Mouse (Mus musculus) hindbrain, embryonic 11.5 days (tissue): ENCODE measurements around the gene Asphd1. TPM values are rescaled to one million over a fixed set of nuclear protein-coding genes. Genes with fewer than 3 reads are reported as not detected.
A peak's percentile ranks its signal among the peaks of the same experiment; 100 is the strongest.

ENCODE experiments used
- ATAC-seq: fragments of 200-750 bp; cut with Nextera tagmentation; 2 replicates; pipeline ENCODE4 v1.8.0; 2017; ENCODE audit warnings: mild to moderate bottlenecking, moderate TSS enrichment, moderate library complexity; ENCODE audit not compliant: low FRiP score
- DNase-seq: peaks from one replicate; pipeline ENCODE4 v3.0.0-alpha.2; 2015; ENCODE audit warnings: low spot score
- H3K27ac ChIP-seq: fragments of 300-500 bp; sonication (generic); 2 replicates; pipeline ENCODE4 v1.5.1; 2014; ENCODE audit warnings: mild to moderate bottlenecking, low read depth, low read length
- H3K27me3 ChIP-seq: fragments of 300-500 bp; sonication (generic); 2 replicates; pipeline ENCODE4 v1.6.1; 2014; ENCODE audit warnings: mild to moderate bottlenecking, low read length, moderate library complexity, mixed read lengths; ENCODE audit not compliant: control insufficient read depth, insufficient read depth
- H3K36me3 ChIP-seq: fragments of 300-500 bp; sonication (generic); 2 replicates; pipeline ENCODE4 v1.6.1; 2014; ENCODE audit warnings: mild to moderate bottlenecking, low read length, moderate library complexity, mixed read lengths; ENCODE audit not compliant: control insufficient read depth, insufficient read depth
- H3K4me1 ChIP-seq: fragments of 300-500 bp; sonication (generic); replicated peaks from 2 replicates; pipeline ENCODE4 v1.6.1; 2014; ENCODE audit warnings: low read length, mixed read lengths; ENCODE audit not compliant: control insufficient read depth, insufficient read depth
- H3K4me2 ChIP-seq: fragments of 300-500 bp; sonication (generic); replicated peaks from 2 replicates; pipeline ENCODE4 v1.6.1; 2014; ENCODE audit warnings: mild to moderate bottlenecking, low read depth, low read length
- H3K4me3 ChIP-seq: fragments of 300-500 bp; sonication (generic); 2 replicates; pipeline ENCODE4 v1.5.1; 2014; ENCODE audit warnings: low read depth, low read length
- H3K9ac ChIP-seq: fragments of 300-500 bp; sonication (generic); 2 replicates; pipeline ENCODE4 v1.6.1; 2014; ENCODE audit warnings: low read depth, low read length
- H3K9me3 ChIP-seq: fragments of 300-500 bp; sonication (generic); 2 replicates; pipeline ENCODE4 v1.6.1; 2016; ENCODE audit warnings: low read length; ENCODE audit not compliant: control insufficient read depth
- WGBS: fragments of 180-500 bp; shearing (Covaris S2); extraction: QIAGEN DNeasy Blood & Tissue Kit; methylation state at CpG from one replicate; pipeline ENCODE4 v1.1.7; 2014; 5-methylcytosine and 5-hydroxymethylcytosine counted together
- polyA plus RNA-seq: library from polyadenylated mRNA; unstranded; fragments of >200 nt; fragmentation: Nextera tagmentation; extraction: Ambion mirVana; gene quantifications from 2 replicates; pipeline ENCODE4 v1.2.1, GENCODE M21; 2014

Gene Asphd1
- polyA plus RNA-seq, 1 experiment from 2014 or later, result 0.90 TPM

- H3K4me1 ChIP-seq, result no peaks in the 10 kb centered on the region
- H3K4me3 ChIP-seq, result peak overlapping the region; percentile 98
- H3K36me3 ChIP-seq, result peaks cover 4% of the 10 kb centered on the region; the same call in 1 of the 2 replicates
- ATAC-seq (peak; percentile 6; the same call in 1 of the 2 replicates), DNase-seq (no peak)
- no peaks in the 10 kb centered on the region for H3K9me3 ChIP-seq
- H3K4me2 ChIP-seq, result peak overlapping the region; percentile 58
- H3K27ac ChIP-seq, result peak overlapping the region; percentile 88; the same call in 1 of the 2 replicates
- peak overlapping the region; percentile 99 for H3K9ac ChIP-seq
- no peaks in the 10 kb centered on the region for H3K27me3 ChIP-seq
- WGBS, result 28% methylated on average over 14 of the region's 14 CpGs
Measured at GRCm38 (mm10) chr7:126976878-126977459, 27.6 kb upstream of the Asphd1 start.

GRCm38 (mm10) chr7:126975950-126976866, 26.8 kb upstream of the Asphd1 start, which contains the start of gene Cdiptos:
Gene Cdiptos (minus strand): TSS chr7:126976098.
- DNase-seq, result peak; percentile 99
- H3K27me3 ChIP-seq, result no peaks in the 10 kb centered on the region
- under 1% methylated on average over 55 of the region's 55 CpGs for WGBS

GRCm38 (mm10) chr7:126975893-126975949, 26.3 kb upstream of the Asphd1 start, which contains the start of gene Cdipt:
Gene Cdipt (plus strand): TSS chr7:126975914.
- Histone ChIP-seq H3K9ac (peak within 1 kb of the TSS; percentile 99), H3K27me3 (no peaks in the 10 kb centered on the region), H3K36me3 (peaks cover 4% of the 10 kb centered on the region; the same call in 1 of the 2 replicates), H3K27ac (peak within 1 kb of the TSS; percentile 88), H3K4me3 (peak within 1 kb of the TSS; percentile 98), H3K4me2 (peak within 1 kb of the TSS; percentile 58), H3K9me3 (no peaks in the 10 kb centered on the region), H3K4me1 (no peaks in the 10 kb centered on the region)
- WGBS, result 6% methylated on average over 1 of the region's 1 CpGs
- ATAC-seq (no peak), DNase-seq (no peak)

More at GRCm38 (mm10) chr7:126975950-126976866, 26.8 kb upstream of the Asphd1 start, which contains the start of gene Cdiptos:
- Histone ChIP-seq H3K9me3 (no peaks in the 10 kb centered on the region), H3K4me1 (no peaks in the 10 kb centered on the region), H3K9ac (peak within 1 kb of the TSS; percentile 99), H3K36me3 (peaks cover 4% of the 10 kb centered on the region; the same call in 1 of the 2 replicates), H3K4me2 (peak within 1 kb of the TSS; percentile 58), H3K27ac (peak within 1 kb of the TSS; percentile 88), H3K4me3 (peak within 1 kb of the TSS; percentile 98)
- ATAC-seq, result peak; percentile 95

- H3K27me3 ChIP-seq, result no peaks in the 10 kb centered on the region
- H3K4me3 ChIP-seq, result peak overlapping the region; percentile 98; the same call in 1 of the 2 replicates
- H3K36me3 ChIP-seq, result peaks cover 4% of the 10 kb centered on the region; the same call in 1 of the 2 replicates
- no peak for DNase-seq
- no peak overlapping the region for H3K9ac ChIP-seq
- no peaks in the 10 kb centered on the region for H3K9me3 ChIP-seq
- ATAC-seq, result peak; percentile 25
- no peak overlapping the region; the same call in 1 of the 2 replicates for H3K27ac ChIP-seq
- peak overlapping the region; percentile 58 for H3K4me2 ChIP-seq
- WGBS, result 16% methylated on average over 8 of the region's 8 CpGs
- no peaks in the 10 kb centered on the region for H3K4me1 ChIP-seq
Measured at GRCm38 (mm10) chr7:126975493-126975892, 26.1 kb upstream of the Asphd1 start.

- peaks cover under 1% of the 10 kb centered on the region; the same call in 1 of the 2 replicates for H3K27me3 ChIP-seq
- no peak overlapping the region for H3K27ac ChIP-seq
- DNase-seq (no peak), ATAC-seq (no peak)
- H3K36me3 ChIP-seq, result no peaks in the 10 kb centered on the region
- WGBS, result 67% methylated on average over 6 of the region's 6 CpGs
- no peak overlapping the region for H3K4me3 ChIP-seq
- H3K9me3 ChIP-seq, result no peaks in the 10 kb centered on the region
- no peak overlapping the region for H3K9ac ChIP-seq
- no peaks in the 10 kb centered on the region for H3K4me1 ChIP-seq
- no peak overlapping the region for H3K4me2 ChIP-seq
Measured at GRCm38 (mm10) chr7:126967361-126967760, 18.0 kb upstream of the Asphd1 start.

GRCm38 (mm10) chr7:126965568-126965967, 16.2 kb upstream of the Asphd1 start:
- 79% methylated on average over 3 of the region's 3 CpGs for WGBS
- no peak overlapping the region for H3K27ac ChIP-seq
- H3K27me3 ChIP-seq, result peaks cover 2% of the 10 kb centered on the region; the same call in 1 of the 2 replicates
- H3K9me3 ChIP-seq, result no peaks in the 10 kb centered on the region
- ATAC-seq (no peak), DNase-seq (no peak)
- no peaks in the 10 kb centered on the region for H3K4me1 ChIP-seq
- no peaks in the 10 kb centered on the region for H3K36me3 ChIP-seq
- H3K4me3 ChIP-seq, result no peak overlapping the region
- H3K4me2 ChIP-seq, result no peak overlapping the region
- H3K9ac ChIP-seq, result no peak overlapping the region

- ATAC-seq (no peak), DNase-seq (peak; percentile 42)
- no peak overlapping the region for H3K9ac ChIP-seq
- no peaks in the 10 kb centered on the region for H3K36me3 ChIP-seq
- WGBS, result 27% methylated on average over 19 of the region's 19 CpGs
- H3K4me3 ChIP-seq, result no peak overlapping the region
- H3K9me3 ChIP-seq, result no peaks in the 10 kb centered on the region
- H3K27me3 ChIP-seq, result peaks cover 2% of the 10 kb centered on the region; the same call in 1 of the 2 replicates
- no peak overlapping the region for H3K27ac ChIP-seq
- no peaks in the 10 kb centered on the region for H3K4me1 ChIP-seq
- no peak overlapping the region for H3K4me2 ChIP-seq
Measured at GRCm38 (mm10) chr7:126963548-126964286, 14.3 kb upstream of the Asphd1 start.

- DNase-seq (no peak), ATAC-seq (no peak)
- Histone ChIP-seq H3K36me3 (no peaks in the 10 kb centered on the region), H3K27ac (no peak overlapping the region), H3K9me3 (no peaks in the 10 kb centered on the region), H3K27me3 (peaks cover 2% of the 10 kb centered on the region; the same call in 1 of the 2 replicates), H3K9ac (no peak overlapping the region), H3K4me1 (no peaks in the 10 kb centered on the region), H3K4me3 (no peak overlapping the region), H3K4me2 (no peak overlapping the region)
- WGBS, result 92% methylated on average over 4 of the region's 4 CpGs
Measured at GRCm38 (mm10) chr7:126961965-126962364, 12.6 kb upstream of the Asphd1 start.
